Mouse (Mus musculus): ENCODE data around the gene Swap70.
"Not testable (repeated sequence)": the region's sequence is repeated elsewhere in the genome, so short reads cannot be mapped to it uniquely, and the experiment has no call there.

Gene Swap70

GRCm38 (mm10) chr7:110221586-110222481, at the start of gene Swap70:
Gene Swap70, plus strand, starts transcription at chr7:110221711.
- DNase-seq (ENCODE audit: low spot score), result peak; percentile 93

GRCm38 (mm10) chr7:110179208-110179607, 42.3 kb upstream of the Swap70 start:
- no peak for DNase-seq (ENCODE audit: low spot score)

- DNase-seq (ENCODE audit: low spot score), result no peak
Observed at GRCm38 (mm10) chr7:110180613-110181012, 40.9 kb upstream of the Swap70 start.

- DNase-seq (ENCODE audit: low spot score), result no peak
Observed at GRCm38 (mm10) chr7:110181446-110181845, 40.1 kb upstream of the Swap70 start.

- DNase-seq (ENCODE audit: low spot score), result no peak
Observed at GRCm38 (mm10) chr7:110184608-110185007, 36.9 kb upstream of the Swap70 start.

GRCm38 (mm10) chr7:110189951-110190350, 31.6 kb upstream of the Swap70 start:
- no peak for DNase-seq (ENCODE audit: low spot score)

- DNase-seq (ENCODE audit: low spot score), result no peak
Observed at GRCm38 (mm10) chr7:110193186-110193585, 28.3 kb upstream of the Swap70 start.

- DNase-seq (ENCODE audit: low spot score), result no peak
Observed at GRCm38 (mm10) chr7:110197176-110197575, 24.3 kb upstream of the Swap70 start.

- no peak for DNase-seq (ENCODE audit: low spot score)
Observed at GRCm38 (mm10) chr7:110201933-110202332, 19.6 kb upstream of the Swap70 start.

- no peak for DNase-seq (ENCODE audit: low spot score)
Observed at GRCm38 (mm10) chr7:110204208-110204607, 17.3 kb upstream of the Swap70 start.

GRCm38 (mm10) chr7:110208341-110208740, 13.2 kb upstream of the Swap70 start:
- DNase-seq (ENCODE audit: low spot score), result no peak

- DNase-seq (ENCODE audit: low spot score), result no peak
Observed at GRCm38 (mm10) chr7:110209422-110209821, 12.1 kb upstream of the Swap70 start.

- DNase-seq (ENCODE audit: low spot score), result no peak
Observed at GRCm38 (mm10) chr7:110211025-110211424, 10.5 kb upstream of the Swap70 start.

- no peak for DNase-seq (ENCODE audit: low spot score)
Observed at GRCm38 (mm10) chr7:110214882-110215281, 6.6 kb upstream of the Swap70 start.

GRCm38 (mm10) chr7:110221051-110221585, 393 bp upstream of the Swap70 start:
- DNase-seq (ENCODE audit: low spot score), result peak; percentile 48

- peak; percentile 9 for DNase-seq (ENCODE audit: low spot score)
Observed at GRCm38 (mm10) chr7:110222583-110223182, 1.2 kb downstream of the Swap70 start.

- no peak for DNase-seq (ENCODE audit: low spot score)
Observed at GRCm38 (mm10) chr7:110223727-110224510, 2.4 kb downstream of the Swap70 start.

- no peak for DNase-seq (ENCODE audit: low spot score)
Observed at GRCm38 (mm10) chr7:110226484-110226883, 5.0 kb downstream of the Swap70 start.

- no peak for DNase-seq (ENCODE audit: low spot score)
Observed at GRCm38 (mm10) chr7:110229967-110230366, 8.5 kb downstream of the Swap70 start.

- DNase-seq (ENCODE audit: low spot score), result not testable (repeated sequence)
Observed at GRCm38 (mm10) chr7:110231127-110231526, 9.6 kb downstream of the Swap70 start.

GRCm38 (mm10) chr7:110236085-110236484, 14.6 kb downstream of the Swap70 start:
- no peak for DNase-seq (ENCODE audit: low spot score)

GRCm38 (mm10) chr7:110237451-110237836, 15.9 kb downstream of the Swap70 start:
- DNase-seq (ENCODE audit: low spot score), result no peak

Data from retina, embryonic 14.5 days (tissue).